Mouse (Mus musculus) gastrocnemius, postnatal 14 days (tissue): ENCODE data around the gene Lrch1. TPM values are rescaled to one million over a fixed set of nuclear protein-coding genes. Genes with fewer than 3 reads are reported as not detected.
A peak's percentile ranks its signal among the peaks of the same experiment; 100 is the strongest.

ENCODE experiments used
- DNase-seq: peaks from one replicate; pipeline ENCODE4 v3.0.0; 2021; ENCODE audit warnings: mixed read lengths
- intact Hi-C: fragments of 180-260 bp; cut with DNase I; formaldehyde crosslinking; loops from one replicate; pipeline ENCODE4 v1.15.1; 2025; ENCODE audit warnings: low total_unique reads
- total RNA-seq, 2 experiments: library from RNA; stranded (reverse); gene quantifications; 2 replicates each; pipeline ENCODE4 v1.2.3; 2021

Lrch1 gene
- total RNA-seq, 2 experiments from 2014 or later: 5.5 to 6.6 TPM

GRCm38 (mm10) chr14:74903047-74903446 lies 44.6 kb downstream of the Lrch1 start:
- DNase-seq: peak; percentile 52
- intact Hi-C loops: no loop called here

GRCm38 (mm10) chr14:74900705-74901369 lies 46.8 kb downstream of the Lrch1 start:
- intact Hi-C loops: no loop called here
- DNase-seq: no peak

- intact Hi-C loops: no loop called here
- DNase-seq: peak; percentile 32
Observed at GRCm38 (mm10) chr14:74899953-74900704, 47.5 kb downstream of the Lrch1 start.

- intact Hi-C loops: no loop called here
- DNase-seq: no peak
Observed at GRCm38 (mm10) chr14:74898939-74899338, 48.7 kb downstream of the Lrch1 start.

GRCm38 (mm10) chr14:74893693-74894092 lies 54.0 kb downstream of the Lrch1 start:
- intact Hi-C loops: no loop called here
- DNase-seq: no peak

- intact Hi-C loops: no loop called here
Observed at GRCm38 (mm10) chr14:74893085-74893648, 54.5 kb downstream of the Lrch1 start.

GRCm38 (mm10) chr14:74889304-74889703 lies 58.4 kb downstream of the Lrch1 start:
- DNase-seq: no peak
- intact Hi-C loops: no loop called here

More at GRCm38 (mm10) chr14:74893085-74893648, 54.5 kb downstream of the Lrch1 start:
- DNase-seq: no peak

GRCm38 (mm10) chr14:74888103-74888502 lies 59.6 kb downstream of the Lrch1 start:
- no peak for DNase-seq
- intact Hi-C loops: no loop called here

- intact Hi-C loops: no loop called here
- no peak for DNase-seq
Observed at GRCm38 (mm10) chr14:74886453-74886852, 61.2 kb downstream of the Lrch1 start.

- DNase-seq: no peak
- intact Hi-C loops: no loop called here
Observed at GRCm38 (mm10) chr14:74884920-74885319, 62.8 kb downstream of the Lrch1 start.

GRCm38 (mm10) chr14:74884024-74884680 lies 63.5 kb downstream of the Lrch1 start:
- intact Hi-C loops: no loop called here
- DNase-seq: peak; percentile 81

GRCm38 (mm10) chr14:74883204-74883603 lies 64.5 kb downstream of the Lrch1 start:
- DNase-seq: no peak
- intact Hi-C loops: no loop called here

GRCm38 (mm10) chr14:74882754-74883153 lies 64.9 kb downstream of the Lrch1 start:
- DNase-seq: no peak
- intact Hi-C loops: no loop called here

- intact Hi-C loops: no loop called here
- DNase-seq: no peak
Observed at GRCm38 (mm10) chr14:74880868-74881267, 66.8 kb downstream of the Lrch1 start.

GRCm38 (mm10) chr14:74879480-74879879 lies 68.2 kb downstream of the Lrch1 start:
- no peak for DNase-seq

GRCm38 (mm10) chr14:74877287-74877686 lies 70.4 kb downstream of the Lrch1 start:
- intact Hi-C loops: no loop called here
- no peak for DNase-seq

More at GRCm38 (mm10) chr14:74879480-74879879, 68.2 kb downstream of the Lrch1 start:
- intact Hi-C loops: no loop called here

- no peak for DNase-seq
Observed at GRCm38 (mm10) chr14:74871220-74871619, 76.5 kb downstream of the Lrch1 start.

GRCm38 (mm10) chr14:74868902-74869230 lies 78.8 kb downstream of the Lrch1 start:
- DNase-seq: no peak
- intact Hi-C loops: no loop called here

More at GRCm38 (mm10) chr14:74871220-74871619, 76.5 kb downstream of the Lrch1 start:
- intact Hi-C loops: no loop called here

GRCm38 (mm10) chr14:74868188-74868901 lies 79.3 kb downstream of the Lrch1 start:
- DNase-seq: no peak
- intact Hi-C loops: no loop called here
